Mouse (Mus musculus): Measurements from ENCODE around the gene Gk2.

Gene Gk2

DNA sequence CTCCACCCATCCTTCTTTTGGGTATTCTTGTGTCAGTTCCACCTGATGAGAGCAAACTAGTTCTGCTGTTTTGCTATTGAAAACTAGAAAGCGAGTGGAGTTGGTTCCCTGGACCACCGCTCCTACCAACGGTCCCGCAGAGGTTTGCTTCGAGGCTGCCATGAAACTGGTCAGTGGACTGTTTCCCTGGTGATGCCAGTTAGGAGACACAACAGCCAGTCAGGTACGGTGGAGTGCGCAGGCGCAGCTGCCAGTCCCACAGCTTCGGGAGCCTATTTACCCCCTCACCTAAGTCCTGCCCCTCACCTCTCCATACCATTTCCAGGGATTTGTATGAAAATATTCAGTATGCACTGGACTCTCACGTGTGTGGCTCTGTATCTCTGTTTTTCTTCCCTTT lies at the start of gene Gk2:
Gene Gk2 (minus strand): TSS at position 206 of the 400 bp plus-strand sequence.
- DNase-seq (ENCODE audit: low read depth, low spot score) = no peak

DNA sequence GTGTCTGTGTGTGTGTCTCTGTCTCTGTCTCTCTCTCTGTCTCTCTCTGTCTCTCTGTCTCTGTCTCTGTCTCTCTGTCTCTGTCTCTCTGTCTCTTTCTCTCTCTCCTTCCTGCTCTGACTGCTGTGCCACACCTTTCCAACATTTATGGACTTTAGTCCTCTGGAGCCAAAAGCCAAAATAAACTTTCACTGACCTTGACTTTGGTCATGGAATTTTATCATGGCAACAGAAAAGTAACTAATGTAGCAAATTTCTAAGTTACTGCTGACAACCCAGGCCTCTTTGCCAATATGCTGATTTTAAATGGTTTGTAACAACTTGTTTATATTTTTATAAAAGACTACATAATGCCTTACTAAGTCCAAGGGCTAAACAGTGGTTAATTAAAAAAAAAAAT lies 41.2 kb upstream of the Gk2 start:
- DNase-seq (ENCODE audit: low read depth, low spot score) = no peak

DNA sequence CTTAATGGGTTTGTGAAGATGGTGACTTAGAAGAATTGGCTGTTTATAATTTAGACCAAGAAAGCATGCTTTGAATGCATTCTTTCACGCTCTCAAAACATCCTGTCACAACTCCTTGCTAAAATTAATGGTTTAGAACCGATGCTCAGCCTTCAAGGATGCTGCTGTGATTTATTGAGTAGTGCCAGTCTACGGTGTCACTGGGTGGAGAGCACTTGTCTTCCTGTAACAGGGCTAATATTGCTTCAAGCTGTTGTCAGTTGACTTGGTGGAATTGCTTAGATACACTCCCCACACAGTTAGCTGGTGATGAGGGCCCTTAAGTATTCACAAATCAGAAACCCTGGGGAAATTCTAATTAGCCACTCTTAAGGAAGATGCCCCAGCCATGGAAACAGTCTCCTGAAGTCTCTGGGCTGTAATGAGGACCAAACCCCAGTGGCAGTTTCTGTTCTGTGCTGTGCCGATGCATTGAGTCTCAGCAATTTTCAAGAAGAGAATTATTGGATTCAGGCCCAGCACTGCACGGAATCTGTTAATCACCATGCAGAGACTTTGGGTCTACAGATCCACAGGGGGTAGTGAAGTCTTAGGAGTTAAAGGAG lies 38.8 kb upstream of the Gk2 start:
- DNase-seq (ENCODE audit: low read depth, low spot score) = no peak

DNA sequence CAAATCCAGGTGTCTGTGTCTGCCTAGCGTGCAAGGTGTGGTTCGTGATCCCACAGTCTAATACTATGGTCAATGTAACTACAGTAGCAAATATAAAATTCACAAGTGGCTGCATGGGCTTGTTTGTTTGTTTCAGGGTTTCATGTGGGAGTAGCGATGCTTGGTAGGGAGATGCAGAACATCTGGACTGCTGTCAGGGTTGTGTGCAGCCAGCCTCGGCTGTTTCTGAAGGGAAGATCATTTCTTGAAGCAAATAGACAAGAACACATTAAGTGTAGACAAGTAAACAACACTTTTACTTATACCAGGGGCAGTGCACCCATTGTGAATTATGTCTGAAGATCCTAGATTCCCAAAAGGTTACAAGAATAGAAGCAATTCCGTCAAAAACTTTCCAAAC lies 36.6 kb upstream of the Gk2 start:
- DNase-seq (ENCODE audit: low read depth, low spot score) = no peak

DNA sequence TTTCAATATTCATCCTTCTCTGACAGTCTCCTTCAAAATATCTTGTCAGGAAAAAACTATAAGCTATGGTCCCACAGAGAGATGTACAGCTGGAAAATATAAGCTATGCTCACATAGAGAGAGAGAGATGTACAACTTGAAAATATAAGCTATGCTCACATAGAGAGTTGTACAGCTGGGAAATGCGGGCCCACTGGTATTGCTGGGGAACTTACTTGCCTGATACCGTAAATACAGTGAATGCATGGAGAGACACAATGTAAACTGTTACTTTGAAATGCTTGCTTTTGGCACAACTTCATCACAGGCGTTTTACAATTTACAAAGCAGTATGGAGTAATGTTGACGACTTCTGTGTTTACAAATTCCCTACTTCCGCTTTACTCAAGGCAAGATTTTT lies 29.3 kb upstream of the Gk2 start:
- peak; percentile 14 for DNase-seq (ENCODE audit: low read depth, low spot score)

DNA sequence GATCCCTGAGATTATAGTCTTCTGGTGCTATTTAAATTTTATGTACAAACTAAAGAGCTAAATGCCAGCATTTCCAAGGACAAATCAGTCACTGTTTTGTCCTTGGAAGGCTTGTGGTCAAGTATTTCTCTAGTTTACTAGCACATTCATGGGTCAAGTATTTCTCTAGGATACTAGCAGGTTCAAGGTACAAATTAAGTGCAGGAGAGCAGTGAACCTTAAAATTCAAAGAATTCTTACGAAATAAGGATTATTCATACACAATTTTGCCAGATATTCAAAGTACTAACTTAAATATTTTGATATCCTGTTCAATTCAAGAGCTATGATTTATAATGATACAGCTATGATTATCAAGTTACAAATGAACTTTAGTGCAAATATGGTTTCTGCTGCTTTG lies 23.2 kb upstream of the Gk2 start:
- no peak for DNase-seq (ENCODE audit: low read depth, low spot score)

DNA sequence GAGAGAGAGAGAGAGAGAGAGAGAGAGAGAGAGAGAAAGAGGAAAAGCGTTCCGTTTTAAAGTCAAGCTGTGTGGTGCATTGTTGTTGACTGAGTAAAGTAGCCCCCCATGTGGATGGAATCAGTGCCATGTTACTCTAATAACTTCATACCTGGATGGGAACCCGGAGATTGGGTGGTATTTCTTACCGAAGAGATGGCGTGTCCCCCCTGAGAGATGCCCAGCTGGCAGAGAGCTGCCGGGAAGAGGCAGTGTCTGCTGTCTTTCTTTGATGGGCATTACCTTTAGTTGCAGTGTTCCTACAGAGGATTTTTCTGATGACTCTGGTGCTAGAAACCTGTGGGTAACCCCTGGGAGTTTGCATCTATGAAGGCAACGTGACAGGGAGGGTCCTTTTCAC lies 10.4 kb upstream of the Gk2 start:
- no peak for DNase-seq (ENCODE audit: low read depth, low spot score)

DNA sequence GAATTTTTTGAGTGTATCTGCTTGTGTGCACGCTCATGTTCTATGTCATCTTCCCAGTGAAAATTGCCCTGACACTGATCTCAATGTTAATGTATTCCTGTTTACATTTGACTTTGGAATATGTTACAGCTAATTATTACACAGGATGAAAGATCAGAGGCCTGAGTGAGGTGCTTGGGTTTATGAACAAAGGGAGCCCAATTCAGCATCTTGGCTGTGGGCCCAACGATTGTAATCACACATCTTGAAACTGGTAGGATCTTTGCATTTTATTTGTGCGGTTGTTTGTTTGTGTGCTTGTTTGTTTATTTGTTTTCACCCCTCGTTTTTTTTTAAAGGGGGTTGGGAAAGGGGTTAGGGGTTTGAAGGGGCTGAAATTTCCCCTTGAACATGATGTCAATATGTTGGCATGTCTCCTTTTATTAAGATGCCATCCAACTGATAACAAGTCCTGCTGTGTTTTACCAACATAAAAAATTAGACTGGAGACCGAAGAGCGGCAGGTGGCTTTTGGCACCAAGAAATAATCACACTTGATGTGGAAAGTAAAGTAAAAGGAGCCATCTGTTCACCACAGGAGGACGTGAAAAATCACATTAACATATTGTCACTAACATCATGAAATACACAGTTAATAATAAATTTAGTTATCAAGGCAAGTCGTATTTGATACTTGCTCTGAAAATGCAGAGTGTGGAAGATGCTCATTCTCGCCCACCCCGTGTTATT lies 9.8 kb upstream of the Gk2 start:
- no peak for DNase-seq (ENCODE audit: low read depth, low spot score)

DNA sequence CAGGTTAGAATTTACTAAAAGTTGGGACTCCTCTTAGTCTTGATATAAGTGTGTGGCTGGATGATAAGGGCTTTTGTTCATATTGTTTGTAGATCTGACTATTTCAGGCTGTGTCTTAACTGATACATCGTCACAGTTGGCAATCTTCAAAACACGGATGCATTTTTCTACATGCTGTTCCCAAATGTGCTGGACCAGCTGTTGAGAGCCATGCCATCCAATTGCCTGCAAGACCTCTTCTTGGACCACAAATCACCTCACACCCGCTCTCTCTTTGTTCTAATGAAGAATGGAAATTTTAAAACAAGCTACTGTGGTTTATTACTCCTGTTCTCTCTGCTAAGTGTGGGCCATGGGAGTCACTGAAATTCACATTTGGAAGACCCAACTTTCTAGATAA lies 9.1 kb upstream of the Gk2 start:
- DNase-seq (ENCODE audit: low read depth, low spot score) = no peak

DNA sequence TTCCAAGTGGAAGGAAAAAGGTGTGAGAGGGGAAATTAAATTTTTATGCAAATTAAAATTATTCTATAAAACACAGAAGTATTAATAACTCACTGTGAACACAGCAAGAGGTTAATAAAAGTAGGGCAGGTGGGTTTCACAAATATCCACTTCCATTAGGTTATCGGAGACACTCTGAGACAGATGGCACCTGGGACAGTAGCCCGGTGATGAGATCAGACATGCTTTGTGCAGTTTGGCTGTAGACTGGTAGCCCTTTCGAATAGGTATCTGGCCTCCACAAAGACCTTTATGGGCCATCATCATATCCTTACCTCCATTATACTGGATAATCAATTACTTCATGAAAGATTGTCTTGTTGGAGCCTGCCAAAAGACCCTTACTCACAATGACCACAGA lies 6.0 kb upstream of the Gk2 start:
- DNase-seq (ENCODE audit: low read depth, low spot score) = no peak

DNA sequence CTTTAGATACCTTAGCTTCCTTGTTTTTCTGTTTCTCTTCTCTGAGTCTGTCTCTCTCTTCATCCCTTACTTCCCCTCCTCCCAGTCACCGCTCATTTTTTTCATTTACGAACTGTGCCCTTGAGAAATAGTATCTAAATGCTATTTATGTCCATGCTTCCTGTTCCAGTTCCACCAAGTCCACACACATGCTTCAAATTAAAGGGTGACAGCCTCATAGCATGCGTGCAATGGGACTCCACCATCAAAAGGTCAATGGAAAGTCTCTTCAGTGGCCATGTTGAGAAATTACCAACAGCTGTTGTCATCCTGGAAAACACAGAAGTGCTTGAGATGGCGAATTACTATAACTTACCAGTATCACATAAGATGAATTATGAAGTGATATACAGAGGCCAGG lies 5.4 kb downstream of the Gk2 start:
- no peak for DNase-seq (ENCODE audit: low read depth, low spot score)

DNA sequence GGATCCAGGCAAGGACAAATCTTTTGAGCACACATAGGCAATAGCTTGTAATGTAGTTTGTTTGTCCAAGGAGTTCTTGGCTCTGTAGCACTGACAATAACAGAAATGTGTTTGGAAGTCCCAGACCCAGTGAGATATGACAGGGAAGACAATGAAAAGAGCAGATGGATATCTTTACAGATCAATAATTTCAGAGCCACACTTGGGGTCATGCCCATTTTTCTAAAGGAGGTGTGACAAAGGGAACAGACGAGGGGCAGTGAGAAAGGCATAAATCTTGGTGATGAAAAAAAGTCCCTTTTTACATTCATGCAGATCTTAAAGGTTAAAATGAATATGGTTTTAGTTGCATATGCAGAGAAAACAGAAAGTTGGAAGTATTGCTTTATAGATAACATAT lies 12.6 kb downstream of the Gk2 start:
- no peak for DNase-seq (ENCODE audit: low read depth, low spot score)

DNA sequence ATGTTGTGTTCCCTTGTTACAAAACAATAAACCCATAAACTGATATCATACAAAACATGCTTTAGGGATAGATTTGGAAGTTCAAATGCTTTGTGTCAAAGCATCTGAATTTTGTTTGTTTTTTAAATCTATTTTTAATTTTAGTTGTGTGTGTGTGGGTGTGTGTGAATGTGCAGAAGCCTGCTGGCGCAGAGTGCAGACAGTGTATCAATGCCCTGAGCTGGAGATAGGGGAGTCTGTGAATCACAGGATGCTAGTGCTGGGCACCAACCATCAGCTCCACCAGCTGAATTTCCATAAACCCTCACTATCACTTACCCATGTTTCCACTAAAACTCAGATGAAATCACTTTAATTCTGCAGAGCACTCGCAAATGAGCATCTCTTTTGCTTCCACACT lies 24.3 kb downstream of the Gk2 start:
- no peak for DNase-seq (ENCODE audit: low read depth, low spot score)

DNA sequence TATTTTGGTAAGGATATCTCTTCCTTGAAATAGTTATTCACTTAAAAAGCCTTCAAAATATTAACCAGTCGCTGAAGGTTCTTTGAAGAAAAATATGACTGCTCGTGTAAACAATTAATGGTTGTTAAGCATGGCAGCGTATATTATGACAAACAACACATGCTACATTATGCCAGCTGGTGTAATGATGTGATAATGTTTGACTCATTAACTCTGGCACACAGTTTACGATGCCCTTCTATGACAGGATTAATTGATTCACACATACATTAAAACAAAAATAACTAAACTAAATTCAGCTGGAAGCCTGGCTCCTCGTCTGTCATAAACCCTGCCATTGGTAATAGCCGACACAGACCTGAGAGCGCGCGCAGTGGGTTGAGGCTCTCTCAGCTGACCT lies 26.8 kb downstream of the Gk2 start:
- DNase-seq (ENCODE audit: low read depth, low spot score) = no peak

DNA sequence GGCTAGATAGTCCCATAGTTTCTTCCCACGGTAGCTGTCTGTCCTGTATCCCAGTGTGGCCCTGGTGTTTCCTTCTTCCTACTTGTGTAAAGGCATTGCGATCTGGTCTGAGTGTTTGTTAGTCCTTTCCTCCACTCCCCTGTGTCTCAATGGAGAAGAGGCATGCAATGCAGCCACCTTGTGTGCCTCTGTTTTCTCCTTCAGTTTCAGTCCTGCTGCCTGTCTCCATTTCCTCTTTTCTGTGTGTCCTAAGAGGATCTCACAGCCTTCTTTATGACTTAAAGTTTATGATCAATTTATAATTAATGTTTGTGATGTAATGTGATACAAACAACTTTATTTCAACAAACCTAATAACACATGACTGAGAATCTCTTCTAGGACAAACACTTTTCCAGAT lies 35.2 kb downstream of the Gk2 start:
- no peak for DNase-seq (ENCODE audit: low read depth, low spot score)

DNA sequence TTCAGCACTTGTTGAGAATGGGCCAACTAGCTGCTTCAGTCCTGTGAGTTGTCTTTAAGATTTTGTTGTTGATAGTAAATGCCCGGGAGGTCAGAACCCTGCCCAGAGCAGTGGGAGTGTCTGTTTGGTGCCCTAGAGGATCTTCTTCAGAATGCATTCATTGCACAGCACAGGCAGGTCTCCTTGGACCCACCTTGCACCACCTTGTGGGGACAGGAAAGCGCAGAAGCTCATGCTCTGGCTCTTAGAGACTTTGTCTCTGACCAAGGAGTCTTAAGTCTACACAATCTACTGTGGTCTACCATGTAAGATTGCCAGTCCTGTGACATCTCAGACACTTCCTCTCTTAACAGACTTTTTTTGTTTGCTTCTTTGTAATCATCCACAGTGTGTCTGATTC lies 39.6 kb downstream of the Gk2 start:
- DNase-seq (ENCODE audit: low read depth, low spot score) = peak; percentile 8

DNA sequence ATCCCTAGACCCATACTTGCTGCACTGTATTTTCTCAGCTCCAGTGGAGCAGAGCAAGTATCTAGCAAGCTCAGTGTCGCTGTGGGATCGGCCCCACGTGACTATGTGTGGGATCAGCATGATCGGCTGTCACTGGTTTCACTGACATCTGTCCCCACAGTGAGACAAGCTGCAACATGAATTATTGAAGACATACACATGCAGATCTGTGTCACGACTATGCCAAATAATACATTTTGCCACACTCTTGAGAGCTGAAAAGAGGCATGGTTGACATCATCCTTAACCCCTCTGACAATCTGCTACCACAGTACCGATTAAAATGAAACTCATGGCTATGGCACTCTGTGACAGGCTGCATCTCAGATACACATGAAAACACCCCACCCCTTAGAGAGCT lies 41.0 kb downstream of the Gk2 start:
- DNase-seq (ENCODE audit: low read depth, low spot score) = no peak

DNA sequence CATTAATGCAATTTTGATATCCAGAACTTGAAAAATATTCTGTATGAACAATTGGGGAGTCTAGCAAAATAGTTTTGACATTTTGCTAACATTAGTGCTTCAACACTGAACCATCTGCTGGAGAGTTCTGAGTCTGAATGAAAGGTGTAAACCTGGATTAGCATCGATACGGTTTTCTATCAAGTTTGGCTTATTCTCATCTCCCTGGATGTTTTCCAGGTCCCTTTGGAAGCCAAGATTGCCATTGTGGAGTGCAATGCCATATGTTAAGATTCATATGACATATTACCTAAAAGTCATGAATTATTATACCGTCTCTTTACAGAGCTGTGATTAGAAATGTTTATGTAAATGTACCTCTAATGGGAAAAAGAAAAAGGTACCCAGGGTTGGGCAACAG lies 43.1 kb downstream of the Gk2 start:
- no peak for DNase-seq (ENCODE audit: low read depth, low spot score)

DNA sequence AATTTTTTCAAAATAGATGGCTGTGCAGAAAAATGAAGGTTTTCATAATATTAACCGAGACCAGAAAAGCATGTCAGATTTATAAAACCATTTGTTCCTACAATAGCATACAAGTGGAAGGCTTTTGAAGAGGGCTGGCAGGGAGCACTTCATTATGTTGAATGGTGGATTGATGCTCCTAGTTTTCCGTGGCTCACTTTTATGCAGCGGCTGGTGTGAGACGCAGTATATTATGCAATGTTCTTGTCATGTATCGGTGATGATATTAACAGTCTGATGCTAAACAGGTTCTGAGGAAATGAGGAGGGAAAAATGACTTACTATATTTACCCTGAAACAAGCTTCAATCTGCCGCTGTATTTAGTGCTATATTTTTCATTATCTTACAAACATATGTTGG lies 46.6 kb downstream of the Gk2 start:
- no peak for DNase-seq (ENCODE audit: low read depth, low spot score)

DNA sequence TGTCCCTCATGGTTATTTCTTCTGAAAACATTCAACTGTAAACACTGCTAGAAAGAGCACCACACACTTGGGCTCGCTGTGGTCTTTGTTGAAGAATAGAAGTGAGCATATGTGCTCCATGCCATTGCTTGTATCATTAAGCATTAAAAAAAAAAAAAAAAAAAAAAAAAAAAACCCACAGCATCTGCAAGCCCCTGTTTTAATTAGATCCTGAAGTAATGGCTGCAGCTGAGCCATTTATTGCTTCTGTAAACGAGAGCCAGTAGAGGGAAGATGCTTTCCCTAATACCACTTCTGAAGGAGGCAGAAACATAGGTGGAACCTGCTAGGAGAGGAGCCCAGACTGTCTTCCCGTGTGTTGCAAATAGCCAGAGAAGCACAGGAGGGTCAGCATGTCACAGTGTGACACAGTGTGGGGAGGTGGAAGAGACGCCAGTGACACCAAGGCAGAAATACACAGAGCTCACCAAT lies 47.6 kb downstream of the Gk2 start:
- DNase-seq (ENCODE audit: low read depth, low spot score) = no peak

Measured in R1 (cell line).